Mouse (Mus musculus) midbrain, embryonic 12.5 days (tissue): ENCODE measurements at regions not wholly inside any gene's neighbourhood (a gene's known extent, or its start where the extent isn't known, plus 50 kb on each side); places are given as distances from the start of the nearest gene placed in this dataset.

Experiments
- ATAC-seq: fragments of 200-750 bp; cut with Nextera tagmentation; 2 replicates; pipeline ENCODE4 v1.8.0; 2017; ENCODE audit warnings: low read depth, moderate TSS enrichment, moderate library complexity; ENCODE audit not compliant: low FRiP score
- H3K27ac ChIP-seq: fragments of 300-500 bp; sonication (generic); replicated peaks from 2 replicates; pipeline ENCODE4 v1.5.1; 2016; ENCODE audit warnings: mild to moderate bottlenecking
- H3K27me3 ChIP-seq: fragments of 300-500 bp; sonication (generic); 2 replicates; pipeline ENCODE4 v1.6.1; 2016; ENCODE audit warnings: mild to moderate bottlenecking
- H3K36me3 ChIP-seq: fragments of 300-500 bp; sonication (generic); 2 replicates; pipeline ENCODE4 v1.6.1; 2016
- H3K4me1 ChIP-seq: fragments of 300-500 bp; sonication (generic); 2 replicates; pipeline ENCODE4 v1.6.1; 2016
- H3K4me2 ChIP-seq: fragments of 300-500 bp; sonication (generic); replicated peaks from 2 replicates; pipeline ENCODE4 v1.6.1; 2016; ENCODE audit warnings: mild to moderate bottlenecking, moderate library complexity
- H3K4me3 ChIP-seq: fragments of 300-500 bp; sonication (generic); 2 replicates; pipeline ENCODE4 v1.5.1; 2016; ENCODE audit warnings: mild to moderate bottlenecking
- H3K9ac ChIP-seq: fragments of 300-500 bp; sonication (generic); replicated peaks from 2 replicates; pipeline ENCODE4 v1.6.1; 2016; ENCODE audit warnings: mild to moderate bottlenecking, moderate library complexity
- H3K9me3 ChIP-seq: fragments of 300-500 bp; sonication (generic); 2 replicates; pipeline ENCODE4 v1.6.1; 2016; ENCODE audit warnings: mild to moderate bottlenecking
- WGBS: fragments of 180-500 bp; shearing (Covaris S2); methylation state at CpG from one replicate; pipeline ENCODE4 v1.1.7; 2016; 5-methylcytosine and 5-hydroxymethylcytosine counted together

DNA sequence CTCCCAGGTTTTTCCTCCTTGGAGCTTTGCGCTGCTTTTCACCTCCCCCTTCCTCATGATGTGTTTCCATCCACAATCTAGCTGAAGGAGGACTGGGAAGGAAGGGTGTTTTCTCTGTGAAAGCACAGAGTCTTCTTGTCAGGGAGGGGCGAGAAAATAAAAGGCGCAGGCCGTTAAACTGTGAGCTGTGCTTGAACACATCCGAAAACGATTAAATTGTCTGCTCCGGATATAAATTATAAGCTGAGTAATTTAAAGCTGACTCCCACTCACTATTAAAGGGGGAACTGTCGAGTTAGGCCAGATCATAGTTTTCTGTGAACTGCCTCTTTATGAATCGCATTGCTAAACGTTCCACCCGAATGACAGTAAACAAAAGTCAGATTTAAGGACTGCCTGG is 224.6 kb downstream of the Mpdz start:
- H3K27ac ChIP-seq: no peak overlapping the region
- H3K9ac ChIP-seq: no peak overlapping the region
- no peak overlapping the region for H3K4me3 ChIP-seq
- no peaks in the 10 kb centered on the region for H3K9me3 ChIP-seq
- no peaks in the 10 kb centered on the region for H3K36me3 ChIP-seq
- peaks cover 6% of the 10 kb centered on the region; the same call in 1 of the 2 replicates for H3K4me1 ChIP-seq
- 53% methylated on average over 11 of the region's 11 CpGs for WGBS
- no peak for ATAC-seq
- H3K27me3 ChIP-seq: no peaks in the 10 kb centered on the region
- H3K4me2 ChIP-seq: no peak overlapping the region

DNA sequence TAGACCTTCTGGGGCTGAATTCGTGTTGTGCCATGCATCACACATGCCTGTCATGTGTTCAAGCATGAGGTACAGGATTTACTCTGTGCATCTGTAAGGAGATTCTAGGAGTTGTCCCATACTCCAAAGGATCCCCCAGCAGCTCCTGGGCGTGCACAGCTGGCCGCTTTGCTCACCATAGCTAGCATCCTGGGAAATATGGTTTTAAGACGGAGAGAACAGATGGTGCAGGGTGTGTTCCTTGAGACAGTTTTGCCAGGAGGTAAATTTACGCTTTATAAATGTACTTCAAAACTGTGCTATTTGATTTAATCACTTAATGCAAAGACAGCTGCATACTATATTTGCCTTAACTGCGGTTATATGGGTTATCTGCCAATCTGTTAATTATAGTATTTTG is 220.6 kb downstream of the Mpdz start:
- 84% methylated on average over 6 of the region's 6 CpGs for WGBS
- H3K4me1 ChIP-seq: peaks cover 6% of the 10 kb centered on the region; the same call in 1 of the 2 replicates
- H3K27ac ChIP-seq: no peak overlapping the region
- H3K4me2 ChIP-seq: no peak overlapping the region
- H3K9ac ChIP-seq: no peak overlapping the region
- ATAC-seq: no peak
- no peaks in the 10 kb centered on the region for H3K9me3 ChIP-seq
- no peaks in the 10 kb centered on the region for H3K27me3 ChIP-seq
- no peaks in the 10 kb centered on the region for H3K36me3 ChIP-seq
- no peak overlapping the region for H3K4me3 ChIP-seq

DNA sequence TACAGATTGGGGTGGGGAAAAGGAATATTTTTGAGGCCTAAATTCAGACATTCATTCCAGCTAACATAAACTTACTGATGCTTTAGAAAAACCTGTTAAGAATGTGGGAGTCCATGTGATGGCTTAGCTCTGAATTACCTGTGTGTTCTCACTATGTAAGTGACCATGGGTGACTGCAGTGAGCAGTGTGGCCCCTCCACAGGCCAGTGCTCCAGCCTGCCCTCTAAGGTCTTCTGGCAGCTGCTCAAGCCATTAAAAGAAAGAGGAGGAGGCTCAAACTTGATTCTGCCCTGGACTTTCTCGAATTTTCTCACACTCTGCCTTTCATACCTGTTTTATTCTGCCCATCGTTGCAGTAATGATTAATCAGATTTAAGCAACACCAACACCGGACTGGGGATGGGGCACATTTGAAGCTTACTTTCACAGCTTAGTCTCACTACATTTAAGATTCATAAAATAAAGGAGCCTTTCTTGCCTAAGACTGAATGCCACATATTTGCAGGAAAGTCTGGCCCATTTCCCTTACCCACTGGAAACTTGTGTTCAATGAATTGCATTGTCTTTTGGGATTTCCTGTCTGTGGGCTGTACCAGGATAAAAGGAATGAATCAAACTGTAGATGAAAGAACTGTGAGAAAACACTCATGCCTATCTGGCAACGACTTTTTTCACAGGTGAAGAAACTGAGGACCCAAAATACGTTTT is 220.0 kb downstream of the Mpdz start:
- ATAC-seq: no peak
- no peak overlapping the region for H3K4me3 ChIP-seq
- no peaks in the 10 kb centered on the region for H3K27me3 ChIP-seq

More for the DNA sequence above, 220.0 kb downstream of the Mpdz start:
- H3K27ac ChIP-seq: no peak overlapping the region
- H3K9me3 ChIP-seq: no peaks in the 10 kb centered on the region
- H3K9ac ChIP-seq: no peak overlapping the region
- no peaks in the 10 kb centered on the region for H3K36me3 ChIP-seq
- H3K4me2 ChIP-seq: no peak overlapping the region
- 70% methylated on average over 5 of the region's 5 CpGs for WGBS
- H3K4me1 ChIP-seq: peaks cover 6% of the 10 kb centered on the region; the same call in 1 of the 2 replicates
